Mouse (Mus musculus) natural killer cell, adult 2 months (primary cell): ENCODE measurements around the gene Dennd1a.
A peak's percentile ranks its signal among the peaks of the same experiment; 100 is the strongest.

Experiments used
- DNase-seq, 2 experiments: peaks; one replicate each; pipeline ENCODE4 v3.0.0; 2022; ENCODE audit warnings: low spot score in 2 of 2

Dennd1a gene

DNA sequence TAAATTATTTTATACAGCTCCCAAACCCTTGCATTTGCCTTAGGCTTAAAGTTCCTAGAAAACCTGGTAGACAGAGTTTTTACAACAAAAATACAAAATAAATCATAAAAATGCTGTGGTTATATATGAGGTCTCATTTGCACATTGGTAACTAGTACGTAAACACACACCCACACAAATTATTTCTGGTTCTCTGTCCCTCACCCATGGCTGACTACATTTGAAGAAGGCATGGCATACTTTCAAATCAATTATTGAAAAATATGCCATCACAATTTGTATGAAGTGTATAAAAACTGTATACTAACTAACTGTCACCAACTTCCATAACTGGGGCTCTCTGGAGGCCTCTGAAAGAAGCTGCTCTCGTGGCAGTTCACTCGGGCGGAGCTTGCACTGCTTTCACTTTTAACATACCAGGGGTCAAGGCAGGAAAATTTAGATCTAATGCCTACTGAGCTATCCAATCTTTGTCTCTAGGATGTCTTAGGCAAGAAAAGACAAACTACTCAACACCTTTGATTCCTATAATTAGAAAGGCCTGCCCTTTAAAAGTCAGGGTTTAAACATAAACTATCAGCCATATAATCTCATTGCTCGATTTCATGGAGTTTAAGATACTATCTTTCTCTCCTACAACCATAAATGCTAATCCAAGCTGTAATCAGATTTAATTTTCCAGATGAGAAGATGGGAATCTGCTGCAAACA lies 122.7 kb downstream of the Dennd1a start:
- peak in 1 of 2 experiments; percentile 12 for DNase-seq

DNA sequence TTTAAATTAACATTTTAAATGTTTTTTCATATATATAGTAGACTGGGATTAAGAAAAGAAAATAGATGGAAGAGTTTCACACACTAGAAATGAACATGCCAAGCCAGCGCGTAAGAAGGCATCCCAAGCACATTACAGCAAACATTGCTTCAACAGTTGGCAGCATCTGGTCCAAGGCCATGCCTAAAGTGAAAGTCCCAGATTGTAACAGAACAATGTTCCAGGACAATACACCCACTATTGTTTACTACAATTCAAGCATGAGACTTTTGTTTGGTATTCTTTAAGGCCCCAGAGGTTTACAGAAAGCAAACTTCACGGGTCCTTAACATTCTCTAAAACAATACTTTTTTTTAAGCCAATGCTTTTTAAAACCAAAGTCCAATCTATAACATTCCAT lies 124.7 kb downstream of the Dennd1a start:
- no peak for DNase-seq

DNA sequence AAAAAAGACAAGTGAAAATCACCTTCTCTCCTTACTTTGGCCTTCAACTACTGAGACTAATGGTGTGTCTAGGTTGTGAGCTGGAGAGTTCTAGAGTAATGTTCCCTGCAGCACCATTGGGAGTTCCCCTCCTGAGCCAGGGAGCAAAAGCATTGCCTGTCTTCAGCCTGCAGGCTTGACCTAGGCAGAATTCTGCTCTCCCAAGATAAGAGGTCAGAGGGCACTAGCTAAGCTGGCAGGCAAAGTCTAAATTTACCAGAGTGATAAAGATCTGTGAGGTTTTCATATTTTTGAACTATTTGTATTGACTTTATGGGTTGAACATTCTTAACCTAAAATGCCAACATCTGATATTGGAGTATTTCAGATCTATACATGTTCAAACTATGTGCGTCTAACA lies 125.7 kb downstream of the Dennd1a start:
- DNase-seq: no peak

DNA sequence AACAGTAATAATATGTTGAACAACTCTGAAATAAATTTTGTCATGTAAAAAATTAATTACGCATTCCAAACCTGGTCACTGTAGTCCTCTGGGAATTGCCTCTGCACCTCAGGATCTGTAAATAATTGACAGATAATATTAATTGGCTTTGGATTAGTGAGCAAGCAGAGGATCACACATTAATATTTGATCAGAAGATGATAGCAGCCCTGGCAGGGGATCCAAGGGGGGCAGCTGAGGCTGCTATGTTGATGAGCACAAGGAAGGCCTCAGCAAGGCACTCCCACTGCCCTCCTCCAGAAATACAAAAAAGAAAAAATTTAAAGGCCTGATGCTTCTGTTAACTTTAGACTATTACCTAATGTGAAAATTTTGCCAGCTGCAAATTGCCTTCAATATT lies 127.5 kb downstream of the Dennd1a start:
- no peak for DNase-seq

DNA sequence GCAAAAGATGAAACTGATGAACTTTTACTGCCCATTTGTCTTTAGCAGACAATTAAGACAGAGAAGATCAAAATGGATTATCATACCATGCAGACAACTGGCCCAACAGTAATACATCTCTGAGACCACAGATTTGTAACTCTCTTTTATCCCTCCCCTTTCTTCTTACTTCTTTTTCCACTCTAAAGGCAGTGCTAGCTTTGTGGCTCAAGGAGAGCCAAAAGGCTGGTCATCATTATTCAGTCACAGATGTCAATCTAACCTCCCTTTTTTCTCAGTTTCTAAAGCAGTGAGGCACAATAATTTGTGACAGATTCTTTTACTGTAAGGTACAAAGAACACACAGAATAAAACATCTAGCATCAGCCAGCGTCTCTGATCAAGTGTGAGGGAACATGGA lies 130.2 kb downstream of the Dennd1a start:
- DNase-seq: no peak

DNA sequence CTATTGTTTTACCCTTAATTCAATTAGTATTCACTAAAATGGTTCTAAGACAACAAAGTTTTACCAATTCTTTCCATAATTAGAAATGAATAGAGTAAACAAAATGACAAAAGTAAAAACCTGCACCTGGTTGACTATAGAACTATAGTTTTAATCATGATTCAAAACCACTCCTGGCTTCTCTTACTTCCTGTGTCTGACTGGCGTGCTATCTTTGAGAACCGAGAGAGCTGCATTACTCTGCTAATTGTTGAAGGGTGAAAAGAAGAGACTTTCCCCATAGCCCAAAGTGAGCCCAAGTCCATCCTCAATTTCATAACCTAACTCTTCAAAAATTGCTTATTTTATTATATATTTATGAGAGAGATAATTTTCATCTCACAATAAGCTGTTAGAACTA lies 131.2 kb downstream of the Dennd1a start:
- no peak for DNase-seq

DNA sequence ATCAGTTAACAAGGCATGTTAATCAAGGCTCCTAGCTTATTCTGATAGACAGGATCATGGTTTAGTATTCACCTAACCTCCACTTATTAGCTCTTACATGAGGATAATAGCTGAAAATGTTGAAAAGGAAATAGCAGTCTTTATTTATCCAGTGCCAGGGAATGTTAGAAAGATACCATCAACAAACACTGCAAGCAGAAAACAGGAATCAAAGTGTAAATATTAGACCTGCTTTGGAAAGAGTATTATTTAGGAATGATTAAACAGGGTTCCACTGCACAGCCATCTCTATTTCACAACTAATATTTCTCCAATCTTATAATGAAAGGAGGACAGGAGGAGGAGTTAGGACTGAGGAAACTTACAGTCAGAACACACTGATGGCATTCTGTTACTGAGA lies 142.4 kb downstream of the Dennd1a start:
- no peak for DNase-seq

DNA sequence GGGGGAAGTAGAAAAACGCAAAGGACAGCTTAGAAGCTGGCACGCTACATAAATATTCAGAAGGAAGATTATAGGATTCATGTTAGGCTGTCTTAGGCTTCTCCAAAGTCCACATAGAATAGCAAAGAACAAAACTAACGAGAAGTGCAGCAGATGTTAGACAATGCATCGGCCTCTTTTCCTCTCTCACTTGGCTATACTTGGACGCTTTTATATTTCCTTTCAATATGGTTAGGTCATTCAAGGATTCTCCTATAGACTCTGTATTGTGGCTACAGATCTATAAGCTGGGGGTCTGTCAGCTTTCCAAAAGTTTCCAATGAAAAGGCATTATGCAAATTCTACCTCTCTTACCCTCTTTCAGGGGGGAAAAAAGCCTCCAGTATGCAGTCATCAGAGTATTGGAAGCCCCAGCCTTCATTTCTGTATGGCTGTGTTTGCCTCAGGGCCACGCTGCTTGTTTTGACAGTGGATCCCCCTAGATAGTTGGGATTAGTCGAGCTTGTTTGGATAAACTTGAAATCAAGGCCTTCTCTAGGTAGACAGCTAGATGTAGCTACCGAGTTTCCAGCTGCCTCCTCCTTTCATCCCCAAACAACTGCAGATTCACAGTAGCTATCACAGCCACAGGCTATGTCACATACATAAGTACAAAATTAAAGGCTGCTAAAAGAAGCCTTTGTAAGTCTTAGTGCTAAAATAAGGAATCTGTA lies 143.0 kb downstream of the Dennd1a start:
- DNase-seq: no peak

DNA sequence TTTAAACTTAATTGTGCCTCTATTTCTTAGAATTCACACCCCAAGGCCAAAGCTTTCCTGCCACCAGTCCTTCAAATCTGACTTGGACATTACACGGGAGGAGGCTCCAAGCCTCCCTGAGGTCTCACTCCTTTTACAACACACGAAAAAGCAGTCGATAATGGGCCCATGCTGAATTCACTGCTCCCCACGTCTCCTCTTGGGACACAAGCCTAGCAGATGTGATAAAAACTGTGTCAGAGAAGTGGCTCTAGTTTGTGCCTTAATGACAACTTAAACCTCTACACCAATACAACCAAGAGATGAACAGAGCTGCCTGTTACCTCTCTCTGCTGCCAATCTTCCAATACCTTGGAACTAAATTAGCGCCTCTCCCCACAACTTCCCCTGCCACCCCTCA lies 144.3 kb downstream of the Dennd1a start:
- DNase-seq: no peak

DNA sequence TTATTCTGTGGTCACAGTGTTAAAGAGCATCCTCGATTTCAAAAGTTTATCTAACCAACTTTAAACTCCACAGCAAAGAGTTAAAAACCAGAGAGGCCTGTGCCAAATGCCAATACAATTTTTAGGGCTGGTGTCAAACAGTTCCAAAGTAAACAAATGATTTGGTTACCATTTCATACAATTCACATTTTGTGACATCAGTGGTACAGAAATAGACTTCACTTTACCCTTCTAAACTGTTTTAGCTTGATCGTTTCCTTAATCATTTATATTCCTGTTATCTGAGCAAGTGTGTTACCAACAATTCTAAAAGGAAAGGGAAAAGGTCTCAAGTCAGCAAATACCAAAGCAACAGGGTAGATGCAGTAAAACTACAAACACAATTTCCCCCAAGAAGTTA lies 145.0 kb downstream of the Dennd1a start:
- DNase-seq: no peak

DNA sequence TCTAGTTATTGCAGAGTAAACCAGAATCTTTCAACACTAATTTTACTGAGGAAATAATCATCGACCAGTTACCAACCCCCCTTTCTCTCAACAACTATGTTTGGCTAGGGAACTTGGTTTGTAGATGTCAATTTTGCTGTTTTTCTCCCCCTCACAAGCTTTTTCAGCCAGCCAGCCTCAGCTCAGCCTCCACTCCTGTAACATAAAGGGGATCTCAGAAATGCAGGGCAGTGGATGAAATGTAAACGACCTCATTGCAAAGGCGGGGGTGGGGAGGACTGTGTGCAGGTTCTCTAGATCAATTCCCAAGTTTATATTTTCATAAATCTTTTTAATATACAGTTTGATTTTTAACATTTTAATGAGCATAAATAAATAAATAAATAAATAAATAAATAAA lies 147.7 kb downstream of the Dennd1a start:
- DNase-seq: no peak

DNA sequence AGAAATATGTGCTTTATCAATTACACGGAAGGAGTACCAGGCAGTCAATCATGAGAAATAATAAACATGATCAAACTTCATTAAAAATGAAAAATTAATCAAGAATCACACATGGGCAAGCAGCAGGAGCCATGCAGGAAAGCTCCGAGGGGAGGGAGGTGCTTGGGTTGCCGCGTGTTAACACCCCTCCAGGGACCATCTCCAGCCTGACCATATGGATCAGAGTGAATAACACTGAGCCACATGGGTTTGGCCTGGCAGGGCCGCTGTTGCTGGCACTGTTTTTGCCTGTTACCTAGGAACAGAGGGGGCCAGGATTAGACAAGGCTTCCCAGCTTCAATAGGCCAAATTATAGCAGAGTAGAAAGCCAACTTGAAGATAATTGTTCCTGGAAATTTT lies 150.1 kb downstream of the Dennd1a start:
- no peak for DNase-seq

DNA sequence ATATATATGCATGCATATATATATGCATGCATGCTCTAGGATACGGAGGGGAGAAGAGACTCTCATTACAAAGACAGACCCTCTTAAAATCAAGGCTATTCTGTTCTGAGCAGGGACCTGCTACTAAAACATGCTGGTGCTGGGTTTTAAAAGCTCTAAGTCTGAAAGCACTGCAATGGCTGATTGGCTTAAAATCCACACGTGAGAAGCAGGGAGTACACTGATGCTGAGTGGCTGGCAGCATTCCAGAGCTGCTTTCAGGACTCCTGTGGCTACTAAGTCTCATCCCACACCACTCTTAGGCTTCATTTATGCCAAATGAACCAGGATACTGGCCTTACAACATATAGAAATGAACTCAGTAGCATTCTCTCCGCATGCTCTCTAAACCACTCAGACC lies 151.8 kb downstream of the Dennd1a start:
- DNase-seq: no peak

DNA sequence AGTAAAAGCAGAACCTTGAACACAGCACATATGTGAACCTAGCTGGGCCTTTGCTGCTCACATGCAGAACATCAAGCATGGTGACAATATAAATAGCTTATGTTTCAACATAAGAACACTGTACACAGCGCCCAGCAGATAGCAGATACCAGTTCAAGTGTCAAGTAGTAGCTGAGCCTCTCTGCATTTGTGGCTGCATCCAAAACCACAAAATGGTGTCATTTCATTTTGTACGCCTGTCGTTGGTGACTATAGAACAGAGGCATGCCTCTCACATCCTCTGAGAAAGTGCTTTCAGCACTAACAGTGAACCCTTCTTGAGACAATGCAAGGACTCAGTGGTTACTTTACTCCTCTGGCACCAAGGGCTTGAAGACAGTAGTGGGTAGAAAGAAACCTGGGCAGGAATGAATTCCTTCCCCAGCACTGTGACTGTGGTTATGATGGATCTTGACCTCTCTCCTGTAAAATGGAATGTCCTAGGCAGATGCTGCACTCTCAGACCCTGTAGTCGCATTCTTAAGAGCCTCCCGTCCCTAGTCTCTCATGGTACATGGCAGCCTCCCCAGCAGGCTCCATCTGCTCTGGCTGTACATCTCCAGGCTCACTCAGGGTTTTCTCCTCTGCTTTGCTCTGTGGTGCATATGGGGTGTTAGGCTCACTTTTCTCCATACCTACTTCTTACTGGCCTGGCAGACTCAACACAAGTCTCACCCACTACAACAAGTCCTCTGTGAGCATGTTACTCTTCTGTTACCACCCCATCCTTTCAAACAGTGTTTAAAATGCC lies 154.0 kb downstream of the Dennd1a start:
- no peak for DNase-seq

DNA sequence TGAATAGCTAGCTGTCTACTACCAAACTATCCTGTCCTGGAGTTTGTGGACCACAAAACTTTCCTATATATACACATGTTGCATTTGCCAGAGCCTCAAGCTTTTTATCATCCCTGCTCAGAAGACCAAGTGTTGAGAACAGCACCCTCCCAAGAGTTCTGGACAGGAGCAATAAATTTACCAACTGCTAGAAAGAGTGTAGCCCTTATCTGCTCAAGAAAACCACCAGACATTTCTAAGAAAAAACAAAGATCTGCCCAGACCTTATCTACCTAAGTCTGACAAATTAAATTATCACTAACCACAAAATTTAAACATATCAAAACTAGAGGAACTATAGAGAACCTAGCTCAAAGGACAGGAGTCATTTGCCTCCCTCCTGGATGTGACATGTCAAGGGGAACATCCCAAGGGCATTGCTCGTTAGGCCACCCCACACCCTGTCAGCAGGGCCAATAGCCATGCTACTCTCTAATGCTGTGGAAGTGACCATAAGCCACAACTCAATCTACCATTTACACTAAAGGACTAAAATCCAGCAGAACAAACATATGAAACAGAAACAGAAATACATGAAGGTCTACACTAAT lies 154.9 kb downstream of the Dennd1a start:
- no peak for DNase-seq

DNA sequence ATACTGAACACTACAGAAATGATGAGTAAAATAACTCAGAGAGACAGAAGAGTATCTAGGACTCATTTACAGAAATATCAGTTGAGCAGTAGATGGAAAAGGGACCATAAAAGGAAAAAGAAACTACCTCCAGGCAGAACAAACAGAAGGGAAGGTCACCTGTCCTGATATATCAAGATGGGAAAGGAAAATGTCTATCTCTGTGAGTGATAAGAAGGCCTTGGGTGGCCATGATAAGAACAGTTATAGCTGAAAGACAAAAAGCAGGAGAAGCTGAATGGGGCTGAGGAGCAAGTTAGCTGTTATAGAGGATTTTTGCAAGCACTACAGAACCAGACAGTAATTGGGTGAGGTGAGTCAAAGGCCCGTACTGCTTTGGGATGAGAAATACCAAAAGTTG lies 155.7 kb downstream of the Dennd1a start:
- no peak for DNase-seq

DNA sequence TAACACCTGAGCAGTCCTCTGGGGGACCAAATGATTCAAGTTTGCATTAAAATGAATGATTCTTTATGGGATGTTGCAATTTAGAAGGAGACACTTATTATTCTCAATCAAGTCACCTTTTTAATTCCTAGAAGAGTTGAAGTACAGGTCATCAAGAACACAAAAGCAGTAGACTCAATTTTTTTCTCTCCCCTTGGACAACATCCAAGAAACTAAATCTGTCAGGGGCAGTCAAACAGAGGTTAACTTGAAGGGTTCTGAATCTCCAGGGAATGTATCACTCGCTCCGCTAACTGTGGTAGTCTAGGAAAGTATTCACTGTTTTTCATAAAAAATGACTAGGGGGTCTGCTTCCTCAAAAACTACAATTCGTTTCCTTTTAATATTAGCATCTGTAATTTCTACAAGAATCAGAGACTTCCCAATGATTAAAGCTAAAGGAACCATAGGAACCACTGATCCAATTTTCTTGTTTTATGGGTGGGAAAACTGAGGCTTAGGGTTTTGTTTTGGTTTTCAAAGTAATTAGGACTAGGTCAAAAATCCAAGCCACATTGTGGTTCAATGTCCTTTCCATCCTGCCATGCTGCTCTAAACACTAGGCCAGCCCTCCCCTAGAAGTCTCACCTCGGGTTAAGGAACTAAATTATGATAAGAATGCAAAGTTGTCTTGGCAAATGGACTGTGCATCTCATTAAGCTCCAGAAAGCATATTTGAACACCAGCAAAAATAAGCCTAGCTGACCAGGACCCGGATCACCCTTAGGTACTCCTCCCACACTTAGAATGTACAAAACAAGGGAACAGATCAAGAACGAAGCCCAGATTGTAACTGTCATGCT lies 157.0 kb downstream of the Dennd1a start:
- DNase-seq: no peak

DNA sequence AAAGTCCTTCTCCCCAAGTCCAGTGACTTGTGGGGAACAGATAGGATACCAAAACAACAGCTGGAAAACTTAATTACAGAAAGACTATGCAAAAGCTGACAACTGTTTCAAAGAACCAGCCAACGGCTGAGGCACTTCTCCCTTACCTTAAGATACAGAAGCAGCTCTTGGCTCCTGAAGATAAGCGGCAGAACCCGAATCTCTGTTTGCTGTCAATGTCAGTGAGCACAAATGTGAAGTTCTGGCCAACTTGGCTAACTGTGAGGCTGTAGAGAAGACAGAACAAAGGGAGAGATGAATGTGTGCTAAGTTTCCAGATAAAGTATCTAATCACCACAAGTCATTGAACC lies 160.8 kb downstream of the Dennd1a start:
- no peak for DNase-seq

DNA sequence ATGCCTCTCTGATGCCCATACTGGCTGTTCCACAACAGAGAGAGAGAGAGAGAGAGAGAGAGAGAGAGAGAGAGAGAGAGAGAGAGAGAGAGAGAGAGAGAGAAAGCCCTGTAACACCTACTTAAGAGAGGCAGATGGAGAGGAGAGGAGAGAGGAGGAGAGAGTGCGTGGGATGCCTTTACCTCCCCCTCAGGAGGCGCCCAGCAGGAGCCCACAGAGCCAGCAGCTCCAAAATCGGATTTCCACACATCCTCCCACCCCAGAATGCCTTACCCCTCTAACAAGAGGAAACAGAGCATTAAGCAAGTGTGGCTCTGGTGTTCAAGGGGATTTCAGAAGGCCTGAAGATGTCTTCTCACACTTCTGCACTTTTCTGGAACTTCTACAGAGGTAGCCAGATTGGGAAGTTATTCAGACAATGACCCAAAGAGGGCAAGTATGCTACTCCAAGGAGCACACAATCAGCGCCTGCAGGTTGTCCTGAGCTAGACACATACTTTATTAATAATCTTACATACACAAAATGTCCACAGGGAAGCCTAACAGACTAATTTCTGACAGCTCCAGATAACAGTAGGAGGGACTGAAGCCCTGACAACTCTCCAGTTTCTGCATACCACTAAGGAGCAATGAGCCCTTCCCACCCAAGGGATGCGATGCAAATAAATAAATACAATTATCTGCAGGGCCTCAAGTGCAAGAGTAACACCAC lies 161.4 kb downstream of the Dennd1a start:
- DNase-seq: no peak

DNA sequence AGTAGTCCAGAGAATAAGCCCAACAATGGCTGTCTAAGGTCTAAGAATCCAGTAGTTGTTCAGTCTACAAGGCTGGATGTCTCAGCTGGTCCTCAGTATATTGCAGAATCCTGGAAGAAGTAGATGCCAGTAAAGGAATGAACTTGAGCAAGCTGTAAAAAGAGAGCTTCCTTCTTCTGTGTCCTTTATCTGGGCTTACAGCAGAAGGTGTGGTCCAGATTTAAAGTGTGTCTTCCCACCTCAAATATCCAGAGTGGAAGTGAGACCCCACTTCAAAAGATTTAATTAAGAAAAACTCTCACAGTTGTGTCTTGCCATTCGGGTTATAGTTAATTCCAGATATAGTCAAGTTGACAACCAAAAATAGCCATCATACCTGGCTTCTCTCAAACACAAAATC lies 162.5 kb downstream of the Dennd1a start:
- no peak for DNase-seq

DNA sequence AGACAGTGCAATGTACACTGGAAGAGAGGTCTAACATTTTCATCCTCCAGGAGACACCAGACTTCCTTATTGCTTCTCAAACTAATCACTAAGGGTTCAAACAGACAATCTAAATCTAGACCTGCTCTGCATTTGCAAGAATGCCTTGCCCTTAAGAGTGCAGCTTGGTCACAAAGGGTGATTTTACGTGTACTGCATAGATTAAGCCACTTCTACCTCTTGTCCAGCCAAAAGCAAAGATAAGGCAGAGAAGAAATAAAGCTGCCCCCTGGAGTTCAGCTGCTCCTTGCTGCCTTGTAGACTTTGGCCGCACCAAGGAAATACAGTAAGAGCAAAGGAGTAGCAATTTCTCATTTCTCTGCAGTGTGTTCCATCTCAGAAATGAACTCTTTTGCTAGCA lies 172.2 kb downstream of the Dennd1a start:
- no peak for DNase-seq
